Mouse (Mus musculus): ENCODE measurements around the gene Pnma3. TPM values are rescaled to one million over a fixed set of nuclear protein-coding genes. Genes with fewer than 3 reads are reported as not detected.

Gene Pnma3
- polyA plus RNA-seq, 1 experiment, result 15.9 TPM

Other genes with a start within 250 kb of the Pnma3 start
- gene Gabrq, start 239.6 kb upstream of the Pnma3 start, polyA plus RNA-seq (2012; rRNA removed), result 0.26 and 0.29 TPM in 2 replicates
- gene Cetn2, start 146.4 kb upstream of the Pnma3 start, polyA plus RNA-seq (2012; rRNA removed), result 41.4 and 44.3 TPM in 2 replicates
- 32.1 and 36.4 TPM in 2 replicates for gene Nsdhl, start 146.2 kb upstream of the Pnma3 start, polyA plus RNA-seq (2012; rRNA removed)
- 0.91 and 0.94 TPM in 2 replicates for gene Zfp185, start 77.4 kb upstream of the Pnma3 start, polyA plus RNA-seq (2012; rRNA removed)
- gene Pnma5, start 27.7 kb upstream of the Pnma3 start, polyA plus RNA-seq (2012; rRNA removed), result 0.13 and 0.25 TPM in 2 replicates
- gene Xlr4a, start 17.7 kb downstream of the Pnma3 start, polyA plus RNA-seq (2012; rRNA removed), result 0.64 and 0.67 TPM in 2 replicates
- gene Xlr3a, start 32.3 kb downstream of the Pnma3 start, polyA plus RNA-seq (2012; rRNA removed), result 2.0 and 3.6 TPM in 2 replicates
- 0.28 and 0.31 TPM in 2 replicates for gene Gm14685, start 52.3 kb downstream of the Pnma3 start, polyA plus RNA-seq (2012; rRNA removed)
- gene Xlr5b, start 84.0 kb downstream of the Pnma3 start, polyA plus RNA-seq (2012; rRNA removed), result not detected in 2 replicates
- 0.52 and 0.55 TPM in 2 replicates for gene DXBay18, start 84.7 kb downstream of the Pnma3 start, polyA plus RNA-seq (2012; rRNA removed)
- not detected in 2 replicates for gene Spin2d, start 112.2 kb downstream of the Pnma3 start, polyA plus RNA-seq (2012; rRNA removed)
- gene Xlr3b, start 127.4 kb downstream of the Pnma3 start, polyA plus RNA-seq (2012; rRNA removed), result 4.6 and 5.3 TPM in 2 replicates
- 0.93 and 1.6 TPM in 2 replicates for gene Xlr4b, start 149.5 kb downstream of the Pnma3 start, polyA plus RNA-seq (2012; rRNA removed)
- 14.9 and 15.2 TPM in 2 replicates for gene F8a, start 163.5 kb downstream of the Pnma3 start, polyA plus RNA-seq (2012; rRNA removed)
- 0.17 and 0.29 TPM in 2 replicates for gene Xlr4c, start 178.3 kb downstream of the Pnma3 start, polyA plus RNA-seq (2012; rRNA removed)
- gene Xlr3c, start 200.6 kb downstream of the Pnma3 start, polyA plus RNA-seq (2012; rRNA removed), result not detected in 2 replicates
- gene Xlr5a, start 228.2 kb downstream of the Pnma3 start, polyA plus RNA-seq (2012; rRNA removed), result not detected in 2 replicates
- not detected in 2 replicates for gene Xlr5c, start 228.2 kb downstream of the Pnma3 start, polyA plus RNA-seq (2012; rRNA removed)

All from cortical plate, adult 2 months (tissue).